Mouse (Mus musculus) myocyte (in vitro differentiated cells): ENCODE measurements around the gene Tjp1. TPM values are rescaled to one million over a fixed set of nuclear protein-coding genes. Genes with fewer than 3 reads are reported as not detected.

Experiments used
- H3K27me3 ChIP-seq: one replicate; pipeline ENCODE4 v1.6.1; 2011; ENCODE audit not compliant: control insufficient read depth, insufficient read depth, insufficient read length
- H3K36me3 ChIP-seq: one replicate; pipeline ENCODE4 v1.6.1; 2011; ENCODE audit not compliant: control insufficient read depth, insufficient read depth
- H3K4me2 ChIP-seq: one replicate; pipeline ENCODE4 v1.6.1; 2011; ENCODE audit warnings: low read depth, control low read depth
- H3K4me3 ChIP-seq: one replicate; pipeline ENCODE4 v1.5.1; 2011; ENCODE audit warnings: mild to moderate bottlenecking, control low read depth, moderate library complexity
- H3K79me2 ChIP-seq: one replicate; pipeline ENCODE4 v1.6.1; 2011; ENCODE audit not compliant: control insufficient read depth, insufficient read depth
- H3ac ChIP-seq: one replicate; pipeline ENCODE4 v1.6.1; 2011; ENCODE audit not compliant: control insufficient read depth, insufficient read length
- CEBPB ChIP-seq: IDR thresholded peaks from 2 replicates; pipeline ENCODE4 v1.6.1; 2011; ENCODE audit warnings: mild to moderate bottlenecking, moderate library complexity; ENCODE audit not compliant: poor library complexity, insufficient read depth, severe bottlenecking
- E2F4 ChIP-seq: IDR thresholded peaks from one replicate; pipeline ENCODE4 v1.6.1; 2011; ENCODE audit warnings: mild to moderate bottlenecking, control low read depth, moderate library complexity; ENCODE audit not compliant: insufficient read depth
- MAX ChIP-seq: IDR thresholded peaks from one replicate; pipeline ENCODE4 v1.6.1; 2011; ENCODE audit warnings: low read depth, mild to moderate bottlenecking, control low read depth
- MYOD1 ChIP-seq, 3 experiments: IDR thresholded peaks; one replicate each; pipeline ENCODE4 v1.6.1; 2011; ENCODE audit warnings: control low read depth in 2 of 3, low read depth in 2 of 3, mild to moderate bottlenecking in 2 of 3, moderate library complexity in 1 of 3; ENCODE audit not compliant: insufficient read length in 2 of 3, control insufficient read depth in 1 of 3
- MYOG ChIP-seq, 3 experiments: IDR thresholded peaks; one replicate each; pipeline ENCODE4 v1.6.1; 2011; ENCODE audit warnings: control low read depth in 2 of 3, low read depth in 2 of 3, mild to moderate bottlenecking in 2 of 3; ENCODE audit not compliant: insufficient read length in 2 of 3, control insufficient read depth in 1 of 3, insufficient read depth in 1 of 3
- POLR2A ChIP-seq: IDR thresholded peaks from one replicate; pipeline ENCODE4 v1.6.1; 2011; ENCODE audit warnings: low read depth, mild to moderate bottlenecking, control low read depth, moderate library complexity; ENCODE audit not compliant: insufficient read length
- POLR2AphosphoS2 ChIP-seq: IDR thresholded peaks from one replicate; pipeline ENCODE4 v1.6.1; 2011; ENCODE audit warnings: low read depth, control low read depth; ENCODE audit not compliant: insufficient read length
- REST ChIP-seq: IDR thresholded peaks from one replicate; pipeline ENCODE4 v1.6.1; 2011; ENCODE audit warnings: mild to moderate bottlenecking, control low read depth, moderate library complexity; ENCODE audit not compliant: insufficient read depth, insufficient read length
- SRF ChIP-seq: IDR thresholded peaks from one replicate; pipeline ENCODE4 v1.6.1; 2011; ENCODE audit warnings: low read depth; ENCODE audit not compliant: control insufficient read depth, insufficient read length
- TCF12 ChIP-seq: IDR thresholded peaks from one replicate; pipeline ENCODE4 v1.6.1; 2011; ENCODE audit warnings: mild to moderate bottlenecking, control low read depth; ENCODE audit not compliant: poor library complexity, insufficient read depth, severe bottlenecking
- TCF3 ChIP-seq: IDR thresholded peaks from one replicate; pipeline ENCODE4 v1.6.1; 2011; ENCODE audit warnings: low read depth, control low read depth; ENCODE audit not compliant: insufficient read length
- USF1 ChIP-seq: IDR thresholded peaks from one replicate; pipeline ENCODE4 v1.6.1; 2011; ENCODE audit warnings: low read depth, mild to moderate bottlenecking, control low read depth, moderate library complexity
- polyA plus RNA-seq: library from polyadenylated mRNA; unstranded; fragments of >200 nt; fragmentation: generic; extraction: Trizol; gene quantifications from one replicate; pipeline ENCODE4 v1.2.1, GENCODE M21; 2012; ENCODE audit warnings: missing spikeins

Gene Tjp1
- polyA plus RNA-seq, 1 experiment = 24.3 TPM

GRCm38 (mm10) chr7:65333081-65333760 lies 194.4 kb downstream of the Tjp1 start:
- Histone ChIP-seq H3K4me3 (no peak overlapping the region), H3K36me3 (peaks cover 79% of the 10 kb centered on the region), H3K4me2 (no peak overlapping the region), H3K27me3 (no peaks in the 10 kb centered on the region), H3ac (no peak overlapping the region), H3K79me2 (no peaks in the 10 kb centered on the region)
- TF ChIP-seq TCF12 (no peak), TCF3 (no peak), USF1 (no peak), SRF (no peak), MAX (no peak), POLR2A (no peak), REST (no peak)

GRCm38 (mm10) chr7:65319047-65319725 lies 208.4 kb downstream of the Tjp1 start:
- no peak for TF ChIP-seq POLR2A
- no peak for TF ChIP-seq POLR2AphosphoS2
- no peak for TF ChIP-seq MYOG (IDR thresholded peaks at IDR 0.05; ENCODE audit: control insufficient read depth in 1 of 3, insufficient read depth in 1 of 3, insufficient read length in 2 of 3, low read depth in 2 of 3)
- TF ChIP-seq REST = no peak
- TF ChIP-seq USF1 = no peak
- no peak for TF ChIP-seq TCF3
- no peak for TF ChIP-seq E2F4
- TF ChIP-seq MAX = no peak
- TF ChIP-seq CEBPB = no peak
- no peak for TF ChIP-seq MYOD1 (IDR thresholded peaks at IDR 0.05; ENCODE audit: control insufficient read depth in 1 of 3, insufficient read length in 2 of 3, low read depth in 2 of 3)
- TF ChIP-seq TCF12 = no peak
- no peak for TF ChIP-seq SRF

GRCm38 (mm10) chr7:65317418-65317817 lies 210.2 kb downstream of the Tjp1 start:
- Histone ChIP-seq H3K4me3 (no peak overlapping the region), H3ac (no peak overlapping the region), H3K36me3 (peaks cover 78% of the 10 kb centered on the region), H3K79me2 (no peaks in the 10 kb centered on the region), H3K27me3 (no peaks in the 10 kb centered on the region), H3K4me2 (no peak overlapping the region)
- TF ChIP-seq MAX = no peak
- no peak for TF ChIP-seq MYOG (IDR thresholded peaks at IDR 0.05; ENCODE audit: control insufficient read depth in 1 of 3, insufficient read depth in 1 of 3, insufficient read length in 2 of 3, low read depth in 2 of 3)
- TF ChIP-seq POLR2A = no peak
- TF ChIP-seq CEBPB = no peak
- no peak for TF ChIP-seq MYOD1 (IDR thresholded peaks at IDR 0.05; ENCODE audit: control insufficient read depth in 1 of 3, insufficient read length in 2 of 3, low read depth in 2 of 3)
- no peak for TF ChIP-seq TCF12

More at GRCm38 (mm10) chr7:65319047-65319725, 208.4 kb downstream of the Tjp1 start:
- Histone ChIP-seq H3K4me3 (no peak overlapping the region), H3K4me2 (no peak overlapping the region), H3K79me2 (no peaks in the 10 kb centered on the region), H3K36me3 (peaks cover 75% of the 10 kb centered on the region), H3ac (no peak overlapping the region), H3K27me3 (no peaks in the 10 kb centered on the region)

GRCm38 (mm10) chr7:65315182-65315581 lies 212.4 kb downstream of the Tjp1 start:
- Histone ChIP-seq H3K4me3 (no peak overlapping the region), H3K27me3 (no peaks in the 10 kb centered on the region), H3ac (no peak overlapping the region), H3K79me2 (no peaks in the 10 kb centered on the region), H3K36me3 (peaks cover 86% of the 10 kb centered on the region), H3K4me2 (no peak overlapping the region)
- TF ChIP-seq E2F4 (no peak), MYOD1 (IDR thresholded peaks at IDR 0.05; ENCODE audit: control insufficient read depth in 1 of 3, insufficient read length in 2 of 3, low read depth in 2 of 3) (no peak), TCF3 (no peak), SRF (no peak), TCF12 (no peak), MYOG (IDR thresholded peaks at IDR 0.05; ENCODE audit: control insufficient read depth in 1 of 3, insufficient read depth in 1 of 3, insufficient read length in 2 of 3, low read depth in 2 of 3) (no peak), POLR2AphosphoS2 (no peak)
